Mouse (Mus musculus) embryonic facial prominence, embryonic 13.5 days (tissue): ENCODE data around the gene Trp53bp1. TPM values are rescaled to one million over a fixed set of nuclear protein-coding genes. Genes with fewer than 3 reads are reported as not detected.

Experiments used
- ATAC-seq: fragments of 200-750 bp; cut with Nextera tagmentation; 2 replicates; pipeline ENCODE4 v1.8.0; 2017; ENCODE audit warnings: low read depth; ENCODE audit not compliant: insufficient number of reproducible peaks, insufficient read depth, low FRiP score, low TSS enrichment
- H3K27ac ChIP-seq: fragments of 300-500 bp; sonication (generic); 2 replicates; pipeline ENCODE4 v1.5.1; 2015; ENCODE audit warnings: moderate library complexity, mild to moderate bottlenecking, inconsistent platforms
- H3K27me3 ChIP-seq: fragments of 300-500 bp; sonication (generic); 2 replicates; pipeline ENCODE4 v1.6.1; 2015; ENCODE audit warnings: mild to moderate bottlenecking, inconsistent platforms
- H3K36me3 ChIP-seq: fragments of 300-500 bp; sonication (generic); 2 replicates; pipeline ENCODE4 v1.6.1; 2015; ENCODE audit warnings: mild to moderate bottlenecking, inconsistent platforms
- H3K4me1 ChIP-seq: fragments of 300-500 bp; sonication (generic); 2 replicates; pipeline ENCODE4 v1.6.1; 2015; ENCODE audit warnings: inconsistent platforms
- H3K4me2 ChIP-seq: fragments of 300-500 bp; sonication (generic); 2 replicates; pipeline ENCODE4 v1.6.1; 2015; ENCODE audit warnings: moderate library complexity, mild to moderate bottlenecking, inconsistent platforms
- H3K4me3 ChIP-seq: fragments of 300-500 bp; sonication (generic); 2 replicates; pipeline ENCODE4 v1.5.1; 2015; ENCODE audit warnings: mild to moderate bottlenecking, inconsistent platforms
- H3K9ac ChIP-seq: fragments of 300-500 bp; sonication (generic); 2 replicates; pipeline ENCODE4 v1.6.1; 2015; ENCODE audit warnings: mild to moderate bottlenecking, inconsistent platforms
- H3K9me3 ChIP-seq: fragments of 300-500 bp; sonication (generic); 2 replicates; pipeline ENCODE4 v1.6.1; 2016; ENCODE audit warnings: inconsistent platforms
- WGBS: fragments of 180-500 bp; shearing (Covaris S2); methylation state at CpG from one replicate; pipeline ENCODE4 v1.1.7; 2015; ENCODE audit warnings: mixed read lengths; 5-methylcytosine and 5-hydroxymethylcytosine counted together
- polyA plus RNA-seq: library from polyadenylated mRNA; unstranded; fragments of >200 nt; fragmentation: Nextera tagmentation; extraction: Ambion mirVana; gene quantifications from 2 replicates; pipeline ENCODE4 v1.2.1, GENCODE M21; 2015

The Trp53bp1 gene
- polyA plus RNA-seq = 95.8 and 96.5 TPM in 2 replicates

DNA sequence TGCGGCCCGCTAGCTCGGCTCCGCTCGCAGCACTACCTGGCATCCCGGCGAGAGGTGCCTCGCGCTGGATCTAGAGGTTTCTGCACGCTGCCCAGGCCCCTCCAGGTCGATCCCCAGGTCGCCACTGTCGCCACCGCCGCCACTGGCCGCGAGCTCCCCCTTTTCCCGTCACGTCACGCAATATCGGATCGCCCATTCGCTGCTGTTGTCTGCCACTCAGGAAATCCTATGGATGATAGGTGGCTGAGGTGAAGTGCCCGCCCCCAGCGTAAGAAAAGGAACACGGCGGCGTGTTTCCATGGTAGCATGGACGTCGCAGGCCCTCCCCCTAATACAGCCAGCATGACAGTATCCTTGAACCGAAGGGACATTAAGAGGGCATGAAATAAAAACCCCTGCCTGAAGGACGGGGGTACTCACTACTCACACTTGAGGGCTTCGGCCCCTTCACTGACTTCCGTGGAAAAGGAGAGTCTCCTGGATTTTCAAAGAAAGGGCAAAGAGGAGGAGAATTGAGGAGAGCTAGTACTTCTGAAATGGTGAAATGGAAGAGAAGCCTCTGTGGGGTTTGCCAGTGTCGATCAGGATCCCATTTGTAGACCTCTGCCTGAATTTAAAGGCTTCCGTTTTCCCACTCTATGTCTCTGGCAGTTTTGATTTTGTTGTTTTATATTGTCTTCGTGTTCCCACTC, at the start of gene Trp53bp1:
Gene Trp53bp1 (minus strand): TSS at position 172 of the 692 bp plus-strand sequence.
- ATAC-seq = peak; percentile 97
- Histone ChIP-seq H3K9me3 (no peaks in the 10 kb centered on the region), H3K27ac (peak within 1 kb of the TSS; percentile 85), H3K4me1 (peaks cover 32% of the 10 kb centered on the region), H3K4me2 (peak within 1 kb of the TSS; percentile 75), H3K27me3 (no peaks in the 10 kb centered on the region), H3K9ac (peak within 1 kb of the TSS; percentile 81), H3K36me3 (peaks cover 26% of the 10 kb centered on the region), H3K4me3 (peak within 1 kb of the TSS; percentile 89)
- under 1% methylated on average over 37 of the region's 37 CpGs for WGBS

DNA sequence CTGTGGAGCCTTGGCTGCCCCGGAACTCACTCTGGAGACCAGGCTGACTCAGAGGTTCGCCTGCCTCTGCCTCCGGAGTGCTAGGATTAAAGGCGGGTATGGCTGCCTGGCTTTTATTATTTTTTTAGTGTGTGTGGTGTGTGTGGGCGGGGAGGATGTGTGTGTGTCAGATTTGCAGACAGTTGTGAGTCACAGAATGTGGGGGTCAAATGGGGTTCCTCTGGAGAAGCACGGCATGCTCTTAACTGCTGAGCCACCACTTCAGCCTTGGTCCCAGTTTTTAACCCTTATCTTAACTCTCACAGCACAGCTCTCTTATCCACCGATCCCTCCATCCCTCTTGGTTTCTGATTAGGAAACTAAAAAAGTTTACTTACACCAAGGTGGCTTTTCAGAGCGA, 45.1 kb upstream of the Trp53bp1 start:
- Histone ChIP-seq H3K4me1 (no peaks in the 10 kb centered on the region), H3K27ac (no peak overlapping the region), H3K4me2 (no peak overlapping the region), H3K9ac (no peak overlapping the region), H3K9me3 (no peaks in the 10 kb centered on the region), H3K27me3 (no peaks in the 10 kb centered on the region), H3K4me3 (no peak overlapping the region), H3K36me3 (peaks cover 7% of the 10 kb centered on the region; the same call in 1 of the 2 replicates)
- WGBS = 77% methylated on average over 8 of the region's 8 CpGs
- ATAC-seq = no peak

DNA sequence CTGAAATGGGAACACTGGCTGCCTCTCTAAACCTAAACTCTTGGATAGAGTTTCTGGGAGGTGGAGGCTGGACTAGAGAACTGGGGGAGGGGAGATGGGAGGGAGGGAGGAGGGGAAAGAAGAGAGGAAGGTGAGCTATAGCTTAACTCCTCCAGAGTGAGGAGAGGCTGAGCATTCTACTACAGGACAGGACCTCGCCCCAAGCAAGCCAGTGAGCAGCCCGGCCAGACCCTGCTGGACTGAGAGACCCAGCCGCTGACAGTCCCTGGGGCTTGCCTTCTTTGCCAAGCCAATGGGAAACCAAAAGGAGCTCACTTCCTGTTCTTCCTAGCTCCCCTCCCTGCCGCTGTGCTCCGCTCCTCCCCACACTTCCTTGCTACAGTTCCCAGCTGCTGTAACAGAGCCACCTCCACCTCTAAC, 37.8 kb upstream of the Trp53bp1 start:
- H3K27ac ChIP-seq = no peak overlapping the region; the same call in 1 of the 2 replicates
- H3K4me1 ChIP-seq = peaks cover 10% of the 10 kb centered on the region
- H3K27me3 ChIP-seq = peaks cover 7% of the 10 kb centered on the region; the same call in 1 of the 2 replicates
- H3K4me3 ChIP-seq = no peak overlapping the region
- 0 out of 2 replicates have a peak overlapping the region, but pooled peaks have one; percentile 21 for H3K9ac ChIP-seq
- H3K36me3 ChIP-seq = peaks cover 35% of the 10 kb centered on the region
- peak overlapping the region; percentile 45 for H3K4me2 ChIP-seq
- H3K9me3 ChIP-seq = no peaks in the 10 kb centered on the region
- no peak for ATAC-seq
- 20% methylated on average over 5 of the region's 5 CpGs for WGBS

DNA sequence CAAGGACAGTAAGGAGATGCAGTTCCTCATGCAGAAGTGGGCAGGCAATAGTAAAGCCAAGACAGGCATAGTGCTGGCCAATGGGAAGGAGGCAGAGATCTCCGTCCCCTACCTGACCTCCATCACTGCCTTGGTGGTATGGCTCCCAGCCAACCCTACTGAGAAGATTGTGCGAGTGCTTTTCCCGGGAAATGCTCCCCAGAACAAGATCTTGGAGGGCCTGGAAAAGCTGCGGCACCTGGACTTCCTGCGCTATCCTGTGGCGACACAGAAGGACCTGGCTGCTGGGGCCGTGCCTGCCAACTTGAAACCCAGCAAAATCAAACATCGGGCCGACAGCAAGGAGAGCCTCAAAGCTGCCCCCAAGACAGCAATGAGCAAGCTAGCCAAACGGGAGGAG, 28.8 kb upstream of the Trp53bp1 start:
- H3K27me3 ChIP-seq = peaks cover 49% of the 10 kb centered on the region
- H3K4me2 ChIP-seq = no peak overlapping the region
- ATAC-seq = no peak

DNA sequence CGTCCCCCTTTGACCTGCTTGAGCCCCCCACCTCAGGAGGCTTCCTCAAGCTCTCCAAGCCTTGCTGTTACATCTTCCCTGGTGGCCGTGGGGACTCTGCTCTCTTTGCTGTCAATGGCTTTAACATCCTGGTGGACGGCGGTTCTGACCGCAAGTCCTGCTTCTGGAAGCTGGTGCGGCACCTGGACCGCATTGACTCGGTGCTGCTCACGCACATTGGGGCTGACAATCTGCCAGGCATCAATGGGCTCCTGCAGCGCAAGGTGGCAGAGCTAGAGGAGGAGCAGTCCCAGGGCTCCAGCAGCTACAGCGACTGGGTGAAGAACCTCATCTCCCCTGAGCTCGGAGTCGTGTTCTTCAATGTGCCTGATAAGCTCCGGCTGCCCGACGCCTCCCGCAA, 28.3 kb upstream of the Trp53bp1 start:
- peaks cover 34% of the 10 kb centered on the region for H3K36me3 ChIP-seq
- H3K9ac ChIP-seq = no peak overlapping the region
- WGBS = 90% methylated on average over 17 of the region's 17 CpGs
- no peak for ATAC-seq
- H3K27ac ChIP-seq = no peak overlapping the region
- H3K4me1 ChIP-seq = peaks cover 34% of the 10 kb centered on the region
- no peak overlapping the region for H3K4me3 ChIP-seq
- no peaks in the 10 kb centered on the region for H3K9me3 ChIP-seq
- H3K4me2 ChIP-seq = no peak overlapping the region
- H3K27me3 ChIP-seq = peaks cover 49% of the 10 kb centered on the region

More for the DNA sequence above, 28.8 kb upstream of the Trp53bp1 start:
- Histone ChIP-seq H3K36me3 (peaks cover 39% of the 10 kb centered on the region), H3K9ac (no peak overlapping the region), H3K4me3 (no peak overlapping the region), H3K27ac (no peak overlapping the region), H3K4me1 (peaks cover 29% of the 10 kb centered on the region), H3K9me3 (no peaks in the 10 kb centered on the region)
- 87% methylated on average over 10 of the region's 10 CpGs for WGBS

DNA sequence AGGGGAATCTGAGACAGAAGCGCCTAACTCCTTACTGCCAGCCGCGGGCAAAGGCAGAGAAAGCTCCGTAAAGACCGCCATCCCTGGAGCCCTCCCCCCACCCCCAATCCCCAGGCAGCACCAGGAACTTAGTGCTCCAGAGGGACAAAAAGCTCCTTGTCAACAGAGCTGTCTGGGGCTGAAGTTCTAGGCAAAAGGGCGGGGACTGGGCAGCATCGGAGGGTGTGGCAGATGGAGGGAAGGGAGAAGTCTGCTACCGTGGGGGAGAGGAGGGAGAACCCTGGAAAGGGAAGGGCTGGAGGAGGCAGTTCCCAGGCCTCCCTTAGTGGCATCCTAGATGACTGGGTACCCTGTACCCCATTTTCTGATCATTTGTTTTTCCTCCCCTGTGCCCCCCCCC, 26.9 kb upstream of the Trp53bp1 start:
- Histone ChIP-seq H3K9ac (no peak overlapping the region), H3K27me3 (peaks cover 49% of the 10 kb centered on the region), H3K4me2 (peak overlapping the region; percentile 34), H3K27ac (no peak overlapping the region), H3K4me1 (peaks cover 41% of the 10 kb centered on the region), H3K4me3 (no peak overlapping the region), H3K9me3 (no peaks in the 10 kb centered on the region), H3K36me3 (peaks cover 26% of the 10 kb centered on the region)
- no peak for ATAC-seq
- 2% methylated on average over 8 of the region's 8 CpGs for WGBS

DNA sequence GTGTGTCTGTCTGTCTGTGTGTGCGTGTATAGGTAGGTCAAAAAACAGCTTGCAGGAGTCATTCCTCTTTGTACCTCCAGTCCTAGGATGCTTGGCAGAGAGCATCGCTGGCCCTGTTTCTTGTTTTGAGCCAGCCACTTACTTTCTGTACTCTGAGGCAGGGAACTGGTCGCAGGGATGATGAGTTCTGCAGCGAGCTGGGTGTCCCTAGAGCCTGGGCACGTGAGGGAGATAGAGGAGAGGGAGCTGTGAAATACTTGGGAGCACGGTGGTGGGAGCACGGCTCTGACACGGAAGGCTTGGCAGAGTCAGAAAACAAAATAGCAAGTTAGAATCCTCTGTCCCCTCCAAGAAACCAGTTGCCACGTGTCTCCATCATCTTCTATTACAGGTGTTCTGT, 26.5 kb upstream of the Trp53bp1 start:
- H3K9ac ChIP-seq = no peak overlapping the region
- WGBS = 7% methylated on average over 9 of the region's 9 CpGs
- peak overlapping the region; percentile 34 for H3K4me2 ChIP-seq
- H3K4me1 ChIP-seq = peaks cover 41% of the 10 kb centered on the region
- H3K9me3 ChIP-seq = no peaks in the 10 kb centered on the region
- H3K27me3 ChIP-seq = peaks cover 49% of the 10 kb centered on the region
- H3K36me3 ChIP-seq = peaks cover 23% of the 10 kb centered on the region
- no peak overlapping the region for H3K4me3 ChIP-seq
- no peak overlapping the region for H3K27ac ChIP-seq
- ATAC-seq = no peak

DNA sequence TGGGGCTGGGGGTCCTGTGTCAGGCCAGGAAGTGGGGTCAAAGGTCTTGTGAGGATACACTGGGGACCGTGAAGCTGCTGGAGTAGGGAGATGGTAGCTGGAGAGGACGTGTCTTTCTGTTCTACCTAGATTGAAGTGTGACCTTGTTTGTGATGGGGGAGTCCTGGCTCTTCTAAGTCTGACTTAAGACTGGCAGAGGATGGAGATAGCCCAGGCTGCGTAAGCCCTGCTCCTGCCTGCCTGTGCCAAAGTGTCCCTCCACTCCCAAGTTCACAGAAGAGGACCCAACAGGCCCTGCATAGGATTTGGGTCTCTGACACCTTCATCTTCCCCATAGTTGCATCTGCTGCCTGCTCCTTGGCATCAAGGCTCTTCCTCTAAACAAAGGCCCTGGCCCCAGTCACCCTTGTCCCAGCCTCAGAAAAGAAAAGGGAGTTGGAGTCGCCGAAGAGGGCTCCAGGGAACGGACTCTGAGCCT, 25.6 kb upstream of the Trp53bp1 start:
- peaks cover 49% of the 10 kb centered on the region for H3K27me3 ChIP-seq

DNA sequence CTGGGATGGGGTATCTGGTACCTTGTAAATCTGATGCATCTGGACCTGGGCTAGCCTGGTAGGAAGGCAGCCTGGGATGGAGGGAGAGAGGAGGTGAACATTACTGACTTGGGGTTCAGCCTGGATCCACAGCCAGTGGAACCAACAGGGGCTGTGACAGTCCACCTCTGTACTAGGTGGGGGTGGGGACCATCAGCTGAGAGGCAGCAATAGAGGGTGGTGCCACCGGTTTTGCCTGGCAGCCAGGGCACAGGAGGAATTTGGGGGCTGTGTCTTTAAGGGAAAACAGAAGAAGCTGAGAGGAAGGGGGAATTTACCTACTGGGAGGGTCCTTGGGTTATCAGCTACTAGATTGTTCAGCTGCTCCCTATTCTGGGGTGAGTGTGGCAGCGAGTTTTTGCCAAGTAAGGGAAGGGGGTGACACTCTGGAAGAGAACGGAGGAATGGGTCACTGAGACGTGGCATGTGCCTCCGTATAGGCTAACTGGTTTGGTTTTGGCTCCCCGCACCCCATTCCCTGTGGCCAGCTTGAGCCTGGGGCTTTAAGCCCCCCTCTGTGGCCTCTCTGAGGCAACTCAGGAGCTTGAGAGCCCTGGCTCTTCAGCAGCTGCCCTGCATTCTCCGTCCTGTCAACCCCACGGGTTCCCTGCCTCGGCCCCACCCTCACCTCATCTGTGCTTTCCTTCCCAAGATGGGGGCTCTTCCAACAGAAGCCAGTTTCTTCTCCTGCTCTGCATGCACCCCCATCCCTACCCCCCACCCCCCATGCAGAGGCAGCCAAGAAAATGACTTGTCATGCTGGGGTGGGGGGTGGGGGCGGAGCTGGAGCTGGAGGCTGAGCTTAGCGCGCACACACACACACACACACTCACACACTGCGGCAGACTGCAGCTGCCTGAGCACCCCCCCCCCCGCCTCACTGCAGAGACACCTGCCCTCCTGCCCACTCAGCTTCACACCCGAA, 24.7 kb upstream of the Trp53bp1 start:
- Histone ChIP-seq H3K9ac (peak overlapping the region; percentile 70), H3K9me3 (no peaks in the 10 kb centered on the region), H3K36me3 (peaks cover 8% of the 10 kb centered on the region), H3K27me3 (peaks cover 54% of the 10 kb centered on the region), H3K4me2 (peak overlapping the region; percentile 77), H3K4me1 (peaks cover 41% of the 10 kb centered on the region), H3K27ac (no peak overlapping the region), H3K4me3 (peak overlapping the region; percentile 54)
- peak; percentile 4; the same call in 1 of the 2 replicates for ATAC-seq
- WGBS = under 1% methylated on average over 15 of the region's 15 CpGs

More for the DNA sequence above, 25.6 kb upstream of the Trp53bp1 start:
- Histone ChIP-seq H3K9ac (peak overlapping the region; percentile 33; the same call in 1 of the 2 replicates), H3K4me1 (peaks cover 41% of the 10 kb centered on the region), H3K36me3 (peaks cover 16% of the 10 kb centered on the region), H3K4me3 (peak overlapping the region; percentile 54), H3K9me3 (no peaks in the 10 kb centered on the region), H3K4me2 (peak overlapping the region; percentile 77), H3K27ac (no peak overlapping the region)
- WGBS = 18% methylated on average over 6 of the region's 6 CpGs
- ATAC-seq = no peak

DNA sequence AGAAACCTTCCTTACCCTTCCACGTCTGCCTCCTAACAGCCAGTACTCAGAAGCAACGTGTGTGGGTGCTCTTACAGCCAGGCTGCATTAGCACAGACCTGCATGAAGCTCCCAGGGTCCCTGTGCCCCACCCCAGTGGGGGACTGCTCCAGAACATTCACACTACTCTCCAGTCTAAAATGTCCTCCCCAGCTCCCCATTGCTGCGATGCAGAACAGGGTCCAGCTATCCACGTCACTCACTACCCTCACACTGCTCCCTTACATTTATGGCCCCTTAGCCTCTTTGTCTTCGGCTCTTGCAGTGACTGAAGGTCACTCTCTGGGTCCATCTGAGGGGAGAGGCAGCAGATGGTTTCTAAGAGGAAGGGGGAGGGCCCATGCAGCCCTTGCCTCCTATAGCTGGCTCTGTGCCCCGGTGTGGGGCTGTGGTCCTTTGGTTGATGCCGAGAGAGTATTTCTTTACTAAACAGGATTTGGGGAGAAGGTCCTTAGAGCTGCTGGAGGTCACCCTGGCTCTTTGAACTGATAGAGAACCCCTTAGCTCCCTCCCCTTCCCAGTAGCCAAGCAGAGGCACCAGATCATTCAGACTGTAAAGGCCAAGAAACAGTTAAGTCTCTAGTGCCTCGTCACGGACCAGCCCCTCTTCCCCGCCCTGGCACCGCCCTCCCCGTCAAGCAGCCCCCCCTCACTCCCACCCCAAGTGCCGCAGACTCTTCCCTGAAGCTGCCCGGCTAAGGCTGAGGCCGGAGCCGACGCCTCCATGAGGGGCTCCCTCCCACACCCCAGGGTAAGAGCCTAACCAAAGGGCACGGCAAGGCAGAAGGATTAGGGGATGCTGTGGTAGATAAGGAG, 23.8 kb upstream of the Trp53bp1 start:
- 1% methylated on average over 18 of the region's 18 CpGs for WGBS
- Histone ChIP-seq H3K4me1 (peaks cover 44% of the 10 kb centered on the region), H3K9me3 (no peaks in the 10 kb centered on the region), H3K4me2 (peak overlapping the region; percentile 77), H3K27me3 (peaks cover 63% of the 10 kb centered on the region), H3K36me3 (peaks cover 6% of the 10 kb centered on the region), H3K27ac (peak overlapping the region; percentile 2; the same call in 1 of the 2 replicates), H3K4me3 (peak overlapping the region; percentile 54), H3K9ac (peak overlapping the region; percentile 70)
- peak; percentile 63 for ATAC-seq
